Mouse (Mus musculus): ENCODE measurements at regions not wholly inside any gene's neighbourhood (a gene's known extent, or its start where the extent isn't known, plus 50 kb on each side); places are given as distances from the start of the nearest gene placed in this dataset.
A peak's percentile ranks its signal among the peaks of the same experiment; 100 is the strongest.

DNA sequence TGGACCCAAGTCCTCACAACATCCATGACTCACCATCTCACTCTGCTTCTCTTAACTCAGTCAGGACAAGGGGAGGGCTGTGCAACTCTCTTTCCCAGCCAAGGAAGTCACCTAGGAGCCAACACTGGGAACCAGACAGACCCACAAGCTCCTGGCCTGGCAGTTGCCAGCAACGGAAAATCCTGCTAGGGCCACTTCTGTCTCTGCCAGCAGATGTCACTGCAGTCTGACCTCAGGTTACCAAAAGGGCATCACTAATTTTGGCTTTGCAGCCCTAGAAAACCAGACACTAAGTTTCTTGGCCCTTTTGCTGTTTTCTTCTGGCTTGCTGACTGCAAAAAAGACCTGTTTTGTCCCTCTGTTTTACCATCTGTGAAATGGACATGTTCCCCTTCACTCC lies 302.3 kb downstream of the H2al1j start:
- no peak for TF ChIP-seq POLR2A (IDR thresholded peaks at IDR 0.05; ENCODE audit: borderline replicate concordance, extremely low read depth, insufficient read depth, insufficient read length, poor library complexity, severe bottlenecking)
- peak; percentile 38; the same call in 1 of the 2 replicates for TF ChIP-seq CTCF (IDR thresholded peaks at IDR 0.05; ENCODE audit: borderline replicate concordance, extremely low read depth, insufficient read depth, insufficient read length)
